ENCODE assay signal across 25 mouse cellular contexts in the genomic region with DNA sequence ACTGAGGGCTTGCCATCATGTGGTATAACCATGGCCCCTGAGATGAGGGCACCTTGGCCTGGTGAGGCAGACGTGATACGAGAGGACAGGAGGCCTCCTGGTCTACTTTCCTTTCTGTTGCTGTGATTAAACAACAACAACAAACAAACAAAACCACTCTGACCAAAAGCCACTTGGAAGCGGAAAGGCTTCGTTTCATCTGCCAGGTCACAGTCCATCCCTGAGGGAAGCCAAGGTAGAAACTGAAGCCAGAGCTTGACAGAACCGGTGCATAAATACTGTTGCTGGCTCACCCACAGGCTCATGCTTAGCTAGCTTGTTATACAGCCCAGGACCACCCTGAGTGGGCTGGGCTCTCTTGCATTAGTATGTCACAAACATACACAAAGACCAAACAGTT. TPM values are rescaled to one million over a fixed set of nuclear protein-coding genes. Genes with fewer than 3 reads are reported as not detected.
A peak's percentile ranks its signal among the peaks of the same experiment; 100 is the strongest.
DNase-seq lines count a peak whose midpoint lies in the region; ATAC-seq and TF ChIP-seq lines count a peak whose summit lies in the region.
"Had no signal": no experiment of that assay in that cellular context is flagged by ENCODE, and none has a peak within 500 bp of the region (broad histone marks: within the 10 kb centered on the region; RNA-seq: fewer than 3 reads in every experiment).

No protein-coding gene starts in this region.

- DNase-seq in kidney, adult 18-20 months = peak; percentile 45
- DNase-seq in kidney, adult 9 months = peak; percentile 61
- peak; percentile 99 for DNase-seq in liver, adult 2 months (ENCODE audit: extremely low read depth, low read depth, low spot score)
- no peak for DNase-seq in liver, embryonic 11.5 days (ENCODE audit: low spot score)
- DNase-seq: adrenal gland, postnatal 10 days; adrenal gland, postnatal 36 days; B cell, adult 2 months; cerebellum, adult 18-20 months; cerebellum, adult 9-10 months; cerebellum, postnatal 14 days; gastrocnemius, postnatal 25 days; heart, postnatal 36 days had no signal

- H3K79me2 ChIP-seq in liver, adult 2 months (ENCODE audit: control insufficient read depth, insufficient read depth, low read length) = no peaks in the 10 kb centered on the region

- H3K4me2 ChIP-seq in kidney, embryonic 16.5 days (replicated peaks; ENCODE audit: low read depth, low read length) = no peak overlapping the region
- H3K4me2 ChIP-seq in kidney, embryonic 14.5 days (replicated peaks; ENCODE audit: low read depth, low read length) = no peak overlapping the region
- H3K4me2 ChIP-seq in liver, embryonic 11.5 days = no peak overlapping the region
- H3K4me2 ChIP-seq: forebrain, embryonic 13.5 days; heart, embryonic 12.5 days; heart, embryonic 15.5 days; hindbrain, embryonic 13.5 days had no signal

- H3K4me1 ChIP-seq in kidney, embryonic 16.5 days (ENCODE audit: insufficient read depth, low read length) = no peaks in the 10 kb centered on the region
- H3K4me1 ChIP-seq in kidney, embryonic 14.5 days (ENCODE audit: control insufficient read depth, insufficient read depth, low read length) = no peaks in the 10 kb centered on the region
- H3K4me1 ChIP-seq in liver, adult 2 months (ENCODE audit: control insufficient read depth, insufficient read depth, low read length) = peaks cover 16% of the 10 kb centered on the region
- no peaks in the 10 kb centered on the region for H3K4me1 ChIP-seq in liver, embryonic 11.5 days (replicated peaks; ENCODE audit: control insufficient read depth, insufficient read depth, low read length)

- no peak for ATAC-seq in kidney, embryonic 16.5 days (ENCODE audit: low FRiP score, low TSS enrichment)
- no peak for ATAC-seq in kidney, embryonic 14.5 days (ENCODE audit: low FRiP score, low TSS enrichment)
- no peak for ATAC-seq in liver, embryonic 11.5 days (replicated peaks; ENCODE audit: low FRiP score)
- ATAC-seq: forebrain, embryonic 13.5 days; forebrain, embryonic 16.5 days; hindbrain, embryonic 16.5 days; Patski had no signal

- no peak for TF ChIP-seq CTCF in liver, adult 2 months (IDR thresholded peaks at IDR 0.05; ENCODE audit: low read depth, low read length)

- H3K9me3 ChIP-seq in kidney, embryonic 16.5 days (ENCODE audit: low read length) = no peaks in the 10 kb centered on the region
- H3K9me3 ChIP-seq in kidney, embryonic 14.5 days (ENCODE audit: control insufficient read depth, low read length) = no peaks in the 10 kb centered on the region
- no peaks in the 10 kb centered on the region for H3K9me3 ChIP-seq in liver, embryonic 11.5 days (ENCODE audit: control insufficient read depth, low read length)
- H3K9me3 ChIP-seq: forebrain, embryonic 10.5 days; forebrain, embryonic 13.5 days; G1E; heart, embryonic 12.5 days; heart, embryonic 15.5 days; hindbrain, embryonic 10.5 days; hindbrain, embryonic 13.5 days had no signal

- TF ChIP-seq POLR2A in liver, adult 2 months (IDR thresholded peaks at IDR 0.05; ENCODE audit: extremely low read depth, insufficient read depth, low read length) = no peak

- WGBS in kidney, embryonic 16.5 days = 85% methylated on average over 5 of the region's 5 CpGs
- 91% methylated on average over 5 of the region's 5 CpGs for WGBS in kidney, embryonic 14.5 days
- 22% methylated on average over 5 of the region's 5 CpGs for WGBS in liver, adult 2 months
- WGBS in liver, embryonic 11.5 days = 91% methylated on average over 5 of the region's 5 CpGs

- H3K4me3 ChIP-seq in kidney, embryonic 16.5 days (ENCODE audit: low read length) = no peak overlapping the region
- no peak overlapping the region for H3K4me3 ChIP-seq in kidney, embryonic 14.5 days (ENCODE audit: low read length)
- H3K4me3 ChIP-seq in liver, adult 2 months (ENCODE audit: insufficient read depth, low read depth, low read length) = no peak overlapping the region
- H3K4me3 ChIP-seq in liver, embryonic 11.5 days (ENCODE audit: low read depth, low read length) = no peak overlapping the region
- H3K4me3 ChIP-seq: forebrain, embryonic 10.5 days; forebrain, embryonic 13.5 days; heart, embryonic 12.5 days; heart, embryonic 15.5 days; hindbrain, embryonic 10.5 days; hindbrain, embryonic 13.5 days had no signal

- H3K9ac ChIP-seq in kidney, embryonic 16.5 days (replicated peaks; ENCODE audit: low read length) = no peak overlapping the region
- no peak overlapping the region for H3K9ac ChIP-seq in kidney, embryonic 14.5 days (ENCODE audit: low read depth, low read length)
- H3K9ac ChIP-seq in liver, adult 2 months (ENCODE audit: low read depth, low read length) = no peak overlapping the region; the same call in 1 of the 2 replicates
- no peak overlapping the region for H3K9ac ChIP-seq in liver, embryonic 11.5 days (ENCODE audit: low read depth, low read length)
- H3K9ac ChIP-seq: forebrain, embryonic 13.5 days; heart, embryonic 12.5 days; heart, embryonic 15.5 days; hindbrain, embryonic 13.5 days had no signal

- H3K36me3 ChIP-seq in kidney, embryonic 16.5 days (ENCODE audit: insufficient read depth, low read length) = no peaks in the 10 kb centered on the region
- no peaks in the 10 kb centered on the region for H3K36me3 ChIP-seq in kidney, embryonic 14.5 days (ENCODE audit: control insufficient read depth, insufficient read depth, low read length)
- H3K36me3 ChIP-seq in liver, adult 2 months (ENCODE audit: control insufficient read depth, insufficient read depth, low read length) = no peaks in the 10 kb centered on the region
- no peaks in the 10 kb centered on the region for H3K36me3 ChIP-seq in liver, embryonic 11.5 days (ENCODE audit: control insufficient read depth, insufficient read depth, low read length)
- H3K36me3 ChIP-seq: forebrain, embryonic 10.5 days; G1E; heart, embryonic 12.5 days; heart, embryonic 15.5 days; hindbrain, embryonic 10.5 days; hindbrain, embryonic 13.5 days had no signal

- H3K27ac ChIP-seq in kidney, embryonic 16.5 days (ENCODE audit: low read length) = no peak overlapping the region
- H3K27ac ChIP-seq in kidney, embryonic 14.5 days (ENCODE audit: low read depth, low read length) = no peak overlapping the region
- H3K27ac ChIP-seq in liver, adult 2 months (replicated peaks; ENCODE audit: insufficient read depth, low read depth, low read length) = peak overlapping the region; percentile 87
- H3K27ac ChIP-seq in liver, embryonic 11.5 days (ENCODE audit: low read depth, low read length) = no peak overlapping the region
- H3K27ac ChIP-seq: forebrain, embryonic 13.5 days; heart, embryonic 15.5 days; hindbrain, embryonic 13.5 days had no signal

- H3K27me3 ChIP-seq in kidney, embryonic 16.5 days (ENCODE audit: insufficient read depth, low read length) = no peaks in the 10 kb centered on the region
- no peaks in the 10 kb centered on the region for H3K27me3 ChIP-seq in kidney, embryonic 14.5 days (ENCODE audit: control insufficient read depth, insufficient read depth, low read length)
- no peaks in the 10 kb centered on the region for H3K27me3 ChIP-seq in liver, adult 2 months (ENCODE audit: control insufficient read depth, insufficient read depth, low read length)
- no peaks in the 10 kb centered on the region for H3K27me3 ChIP-seq in liver, embryonic 11.5 days (replicated peaks; ENCODE audit: control insufficient read depth, insufficient read depth, low read length)
- H3K27me3 ChIP-seq: CH12.LX; forebrain, embryonic 13.5 days; heart, embryonic 12.5 days; heart, embryonic 15.5 days; hindbrain, embryonic 13.5 days; Patski had no signal

RNA-seq across cellular contexts. Expression of a gene that starts 24.7 kb away (rescaled TPM):
- 15.6 and 17.0 TPM in 2 replicates for polyA plus RNA-seq in kidney, embryonic 16.5 days (2015; fragmentation: Nextera tagmentation; extraction: Ambion mirVana)
- 6.2 and 11.9 TPM in 2 replicates for polyA plus RNA-seq in kidney, embryonic 14.5 days (2014; fragmentation: Nextera tagmentation; extraction: Ambion mirVana)
- 5.9 and 9.9 TPM in 2 replicates for total RNA-seq in liver, adult 2 months (2014; rRNA removed)
- polyA plus RNA-seq in liver, adult 2 months (2012; rRNA removed) = 2.8 and 3.5 TPM in 2 replicates
- polyA plus RNA-seq in liver, embryonic 11.5 days (2014; fragmentation: Nextera tagmentation; extraction: Ambion mirVana) = 8.7 and 12.1 TPM in 2 replicates

RNA-seq across cellular contexts. Expression of a gene that starts 54.3 kb away (rescaled TPM):
- polyA plus RNA-seq in kidney, embryonic 16.5 days (2015; fragmentation: Nextera tagmentation; extraction: Ambion mirVana) = 2.8 TPM in 2 replicates
- polyA plus RNA-seq in kidney, embryonic 14.5 days (2014; fragmentation: Nextera tagmentation; extraction: Ambion mirVana) = 1.4 and 3.5 TPM in 2 replicates
- 0.28 and 0.40 TPM in 2 replicates for total RNA-seq in liver, adult 2 months (2014; rRNA removed)
- polyA plus RNA-seq in liver, adult 2 months (2012; rRNA removed) = 0.17 and 0.42 TPM in 2 replicates
- polyA plus RNA-seq in liver, embryonic 11.5 days (2014; fragmentation: Nextera tagmentation; extraction: Ambion mirVana) = 0.36 and 0.42 TPM in 2 replicates

RNA-seq across cellular contexts. Expression of a gene that starts 55.2 kb away (rescaled TPM):
- polyA plus RNA-seq in kidney, embryonic 16.5 days (2015; fragmentation: Nextera tagmentation; extraction: Ambion mirVana) = 11.1 and 13.2 TPM in 2 replicates
- polyA plus RNA-seq in kidney, embryonic 14.5 days (2014; fragmentation: Nextera tagmentation; extraction: Ambion mirVana) = 10.7 and 11.8 TPM in 2 replicates
- total RNA-seq in liver, adult 2 months (2014; rRNA removed) = 2.8 and 3.1 TPM in 2 replicates
- polyA plus RNA-seq in liver, adult 2 months (2012; rRNA removed) = 4.3 and 5.3 TPM in 2 replicates
- 0.49 and 1.1 TPM in 2 replicates for polyA plus RNA-seq in liver, embryonic 11.5 days (2014; fragmentation: Nextera tagmentation; extraction: Ambion mirVana)
- total RNA-seq: CH12.LX, G1E had no signal
- polyA plus RNA-seq: G1E had no signal
